Mouse (Mus musculus) midbrain, postnatal 0 days (tissue): ENCODE measurements around the gene Gtsf1l. TPM values are rescaled to one million over a fixed set of nuclear protein-coding genes. Genes with fewer than 3 reads are reported as not detected.

Experiments
- ATAC-seq: fragments of 200-750 bp; cut with Nextera tagmentation; 2 replicates; pipeline ENCODE4 v1.8.0; 2017; ENCODE audit warnings: moderate number of reproducible peaks, mild to moderate bottlenecking, moderate TSS enrichment, moderate library complexity; ENCODE audit not compliant: low FRiP score
- DNase-seq: peaks from one replicate; pipeline ENCODE4 v3.0.0-alpha.2; 2015; ENCODE audit warnings: low spot score
- H3K27ac ChIP-seq: fragments of 300-500 bp; sonication (generic); 2 replicates; pipeline ENCODE4 v1.5.1; 2014; ENCODE audit warnings: low read depth, mild to moderate bottlenecking, low read length, mixed read lengths
- H3K27me3 ChIP-seq: fragments of 300-500 bp; sonication (generic); 2 replicates; pipeline ENCODE4 v1.6.1; 2014; ENCODE audit warnings: low read length, control low read depth, mixed read lengths; ENCODE audit not compliant: insufficient read depth
- H3K36me3 ChIP-seq: fragments of 300-500 bp; sonication (generic); 2 replicates; pipeline ENCODE4 v1.6.1; 2014; ENCODE audit warnings: low read length, control low read depth, mixed read lengths; ENCODE audit not compliant: insufficient read depth
- H3K4me1 ChIP-seq: fragments of 300-500 bp; sonication (generic); 2 replicates; pipeline ENCODE4 v1.6.1; 2014; ENCODE audit warnings: mild to moderate bottlenecking, control low read depth, antibody characterized with exemption, low read length, mixed read lengths; ENCODE audit not compliant: insufficient read depth
- H3K4me2 ChIP-seq: fragments of 300-500 bp; sonication (generic); 2 replicates; pipeline ENCODE4 v1.6.1; 2014; ENCODE audit warnings: low read depth, mild to moderate bottlenecking, low read length, mixed read lengths; ENCODE audit not compliant: poor library complexity, severe bottlenecking
- H3K4me3 ChIP-seq: fragments of 300-500 bp; sonication (generic); 2 replicates; pipeline ENCODE4 v1.5.1; 2014; ENCODE audit warnings: low read depth, mild to moderate bottlenecking, low read length, moderate library complexity
- H3K9ac ChIP-seq: fragments of 300-500 bp; sonication (generic); replicated peaks from 2 replicates; pipeline ENCODE4 v1.6.1; 2014; ENCODE audit warnings: mild to moderate bottlenecking, low read length, moderate library complexity, mixed read lengths; ENCODE audit not compliant: poor library complexity, severe bottlenecking
- H3K9me3 ChIP-seq: fragments of 300-500 bp; sonication (generic); 2 replicates; pipeline ENCODE4 v1.6.1; 2016; ENCODE audit warnings: low read length, control low read depth
- CTCF ChIP-seq: IDR thresholded peaks from 2 replicates; pipeline ENCODE4 v1.5.1; 2016; ENCODE audit warnings: antibody characterized with exemption, mild to moderate bottlenecking
- WGBS: fragments of 180-500 bp; shearing (Covaris S2); extraction: QIAGEN DNeasy Blood & Tissue Kit; methylation state at CpG from one replicate; pipeline ENCODE4 v1.1.7; 2014; 5-methylcytosine and 5-hydroxymethylcytosine counted together
- polyA plus RNA-seq: library from polyadenylated mRNA; unstranded; fragments of >200 nt; fragmentation: Nextera tagmentation; extraction: Ambion mirVana; gene quantifications from 2 replicates; pipeline ENCODE4 v1.2.1, GENCODE M21; 2015
- total RNA-seq: library from RNA; depleted of rRNA; stranded (reverse); fragments of >200 nt; gene quantifications from 2 replicates; pipeline ENCODE4 v1.2.3, GENCODE M21; 2014

The Gtsf1l gene
- total and polyA plus RNA-seq, 2 experiments from 2014 or later: not detected

DNA sequence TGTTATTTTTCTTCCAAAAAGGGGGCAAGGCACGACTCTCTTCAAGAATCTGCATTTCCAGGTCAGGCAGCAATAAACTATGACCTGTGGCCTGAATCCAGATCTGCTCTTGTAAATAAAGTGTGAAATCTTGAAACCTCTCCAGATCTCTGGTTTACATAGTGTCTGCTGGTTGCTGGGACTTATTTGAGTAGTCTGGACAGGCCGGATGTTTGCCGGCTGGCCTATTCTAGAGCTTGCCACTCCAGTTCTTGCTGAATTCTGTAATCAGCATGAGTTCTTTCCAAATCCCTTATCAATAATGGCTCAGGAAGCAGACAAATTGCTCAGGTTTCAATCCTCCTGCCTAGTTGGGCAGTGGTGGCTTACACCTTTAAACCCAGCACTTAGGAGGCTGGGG, 8.1 kb upstream of the Gtsf1l start:
- no peaks in the 10 kb centered on the region for H3K36me3 ChIP-seq
- H3K4me1 ChIP-seq: no peaks in the 10 kb centered on the region
- no peak for TF ChIP-seq CTCF
- H3K4me3 ChIP-seq: no peak overlapping the region
- H3K27ac ChIP-seq: no peak overlapping the region
- H3K4me2 ChIP-seq: no peak overlapping the region
- no peaks in the 10 kb centered on the region for H3K27me3 ChIP-seq
- 68% methylated on average over 3 of the region's 3 CpGs for WGBS
- H3K9me3 ChIP-seq: no peaks in the 10 kb centered on the region
- no peak overlapping the region for H3K9ac ChIP-seq
- ATAC-seq (no peak), DNase-seq (no peak)

DNA sequence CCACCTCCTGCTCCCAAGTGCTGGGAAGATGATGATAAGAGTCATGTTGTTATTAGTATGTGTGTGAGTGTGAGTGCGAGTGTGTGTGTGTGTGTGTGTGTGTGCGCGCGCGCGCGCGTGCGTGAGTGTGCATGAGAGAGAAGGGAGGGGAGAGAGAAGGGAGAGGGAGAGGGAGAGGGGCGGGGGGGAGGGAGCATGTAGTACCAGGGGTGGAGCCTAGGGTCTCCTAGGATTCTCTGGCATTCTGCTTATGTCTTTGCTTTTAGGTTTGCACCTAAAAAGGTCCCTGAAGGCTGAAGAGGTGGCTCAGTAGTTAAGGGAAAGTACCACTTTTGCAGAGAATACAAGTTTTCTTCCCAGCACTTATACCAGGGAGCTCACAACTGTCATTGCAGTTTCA, 7.3 kb upstream of the Gtsf1l start:
- 91% methylated on average over 10 of the region's 10 CpGs for WGBS
- H3K9ac ChIP-seq: no peak overlapping the region
- no peak for DNase-seq
- H3K9me3 ChIP-seq: no peaks in the 10 kb centered on the region
- TF ChIP-seq CTCF: no peak
- no peaks in the 10 kb centered on the region for H3K27me3 ChIP-seq
- ATAC-seq: no peak
- no peaks in the 10 kb centered on the region for H3K4me1 ChIP-seq
- H3K36me3 ChIP-seq: no peaks in the 10 kb centered on the region
- H3K4me3 ChIP-seq: no peak overlapping the region
- H3K4me2 ChIP-seq: no peak overlapping the region
- H3K27ac ChIP-seq: no peak overlapping the region

- TF ChIP-seq CTCF: peak; percentile 46; the same call in 1 of the 2 replicates
- no peak for DNase-seq
- Histone ChIP-seq H3K9me3 (no peaks in the 10 kb centered on the region), H3K36me3 (no peaks in the 10 kb centered on the region), H3K4me2 (no peak overlapping the region), H3K9ac (no peak overlapping the region), H3K4me3 (no peak overlapping the region), H3K27ac (no peak overlapping the region), H3K4me1 (no peaks in the 10 kb centered on the region), H3K27me3 (no peaks in the 10 kb centered on the region)
- ATAC-seq: no peak
- 78% methylated on average over 5 of the region's 5 CpGs for WGBS
These were observed 1.9 kb upstream of the Gtsf1l start for GRCm38 (mm10) chr2:163089475-163090123.

DNA sequence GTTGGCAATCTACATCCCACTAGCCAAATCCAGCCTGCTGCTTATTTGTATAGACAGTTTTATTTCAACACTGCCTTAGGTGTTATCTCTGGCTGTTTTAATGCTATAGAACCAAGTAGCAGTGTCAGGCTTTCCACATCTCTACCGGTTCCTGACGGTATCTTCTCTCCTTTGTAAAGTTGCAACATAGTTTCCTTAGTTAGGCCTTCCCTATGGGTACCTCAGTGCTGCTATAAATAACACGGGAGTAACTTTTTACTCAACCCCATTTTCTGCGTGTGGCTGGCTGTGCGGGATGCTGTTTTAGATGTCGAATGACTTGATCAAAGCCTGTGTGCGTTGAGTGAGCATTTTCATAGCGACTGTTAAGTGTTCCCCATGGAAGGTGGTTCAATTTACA, 1.1 kb downstream of the Gtsf1l start:
- H3K9me3 ChIP-seq: no peaks in the 10 kb centered on the region
- H3K4me2 ChIP-seq: no peak overlapping the region
- no peak overlapping the region for H3K9ac ChIP-seq
- no peak for TF ChIP-seq CTCF
- no peak overlapping the region for H3K4me3 ChIP-seq
- WGBS: 84% methylated on average over 8 of the region's 8 CpGs
- no peak overlapping the region for H3K27ac ChIP-seq
- DNase-seq (no peak), ATAC-seq (no peak)
- no peaks in the 10 kb centered on the region for H3K27me3 ChIP-seq
- no peaks in the 10 kb centered on the region for H3K36me3 ChIP-seq
- H3K4me1 ChIP-seq: no peaks in the 10 kb centered on the region

GRCm38 (mm10) chr2:163085047-163085446, 2.6 kb downstream of the Gtsf1l start:
- no peaks in the 10 kb centered on the region for H3K36me3 ChIP-seq
- no peaks in the 10 kb centered on the region for H3K9me3 ChIP-seq
- no peak overlapping the region for H3K27ac ChIP-seq
- no peak overlapping the region for H3K9ac ChIP-seq
- no peak overlapping the region for H3K4me3 ChIP-seq
- no peak for TF ChIP-seq CTCF
- no peaks in the 10 kb centered on the region for H3K4me1 ChIP-seq
- H3K4me2 ChIP-seq: no peak overlapping the region
- DNase-seq (no peak), ATAC-seq (no peak)
- H3K27me3 ChIP-seq: no peaks in the 10 kb centered on the region
- WGBS: 86% methylated on average over 6 of the region's 6 CpGs

- no peak overlapping the region for H3K4me2 ChIP-seq
- no peaks in the 10 kb centered on the region for H3K4me1 ChIP-seq
- DNase-seq (no peak), ATAC-seq (no peak)
- no peak overlapping the region for H3K27ac ChIP-seq
- no peaks in the 10 kb centered on the region for H3K27me3 ChIP-seq
- H3K9ac ChIP-seq: no peak overlapping the region
- no peaks in the 10 kb centered on the region for H3K9me3 ChIP-seq
- H3K36me3 ChIP-seq: no peaks in the 10 kb centered on the region
- no peak for TF ChIP-seq CTCF
- H3K4me3 ChIP-seq: no peak overlapping the region
- 96% methylated on average over 3 of the region's 3 CpGs for WGBS
These were observed 3.1 kb downstream of the Gtsf1l start for GRCm38 (mm10) chr2:163084519-163084918.
